Mouse (Mus musculus): ENCODE measurements around the gene Taf1d. TPM values are rescaled to one million over a fixed set of nuclear protein-coding genes. Genes with fewer than 3 reads are reported as not detected.

Gene Taf1d
- polyA plus RNA-seq, 1 experiment = 47.0 TPM

DNA sequence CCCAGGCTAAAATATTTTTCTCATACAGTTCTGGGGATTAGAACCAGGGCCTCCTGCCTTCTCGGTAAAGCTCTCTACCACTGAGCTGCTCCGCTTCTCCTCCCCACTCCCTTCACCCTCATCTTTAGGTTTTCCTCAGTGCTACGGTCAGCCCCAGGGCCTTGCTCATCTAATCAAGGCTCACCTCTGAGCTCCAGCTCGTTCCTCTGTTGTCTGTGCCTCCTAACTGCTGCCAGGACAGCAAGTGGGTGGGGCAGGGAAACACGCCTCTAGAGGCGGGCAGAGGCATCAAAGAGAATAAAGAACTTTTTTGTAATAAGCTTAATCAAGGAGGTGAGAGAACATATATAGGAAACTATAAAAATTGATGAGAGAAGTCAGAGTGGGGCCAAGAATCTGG is 18.2 kb upstream of the Taf1d start:
- TF ChIP-seq USF1 (IDR thresholded peaks at IDR 0.05; ENCODE audit: low read depth) (no peak), CEBPB (IDR thresholded peaks at IDR 0.05; ENCODE audit: low read depth) (no peak), MAX (IDR thresholded peaks at IDR 0.05) (no peak), MYOD1 (IDR thresholded peaks at IDR 0.05; ENCODE audit: control insufficient read depth, insufficient read length, low read depth) (no peak), MYOG (IDR thresholded peaks at IDR 0.05; ENCODE audit: control insufficient read depth, extremely low read depth, insufficient read length) (no peak), FOSL1 (IDR thresholded peaks at IDR 0.05; ENCODE audit: insufficient read depth, low read length, poor library complexity, severe bottlenecking) (no peak), CTCF (IDR thresholded peaks at IDR 0.05; ENCODE audit: control insufficient read depth, insufficient read depth, insufficient read length) (no peak)

DNA sequence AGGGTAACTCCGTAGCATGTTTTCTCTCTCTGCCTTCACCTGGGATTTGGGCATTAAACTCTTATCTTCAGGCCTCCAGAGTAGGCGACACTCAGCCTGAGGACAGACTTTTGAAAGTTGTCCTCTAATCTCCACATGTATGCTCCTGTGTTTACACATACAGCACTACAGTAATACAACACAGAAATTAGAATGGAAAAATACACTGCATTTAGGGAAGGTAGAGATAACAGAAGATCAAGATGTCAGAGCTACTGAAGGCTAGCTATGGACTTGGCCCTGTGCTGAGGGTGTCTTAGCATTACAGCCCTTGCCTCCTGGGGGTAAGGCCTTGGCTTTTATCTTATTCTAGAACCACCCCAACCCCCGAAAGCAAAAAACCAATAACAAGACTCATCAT is 17.6 kb upstream of the Taf1d start:
- no peaks in the 10 kb centered on the region for H3K27me3 ChIP-seq (ENCODE audit: control insufficient read depth, insufficient read depth, insufficient read length)

More for the DNA sequence above, 18.2 kb upstream of the Taf1d start:
- Histone ChIP-seq H3K79me2 (ENCODE audit: control insufficient read depth, insufficient read depth) (no peaks in the 10 kb centered on the region), H3K79me3 (ENCODE audit: low read depth) (no peaks in the 10 kb centered on the region), H3K27me3 (ENCODE audit: control insufficient read depth, insufficient read depth, insufficient read length) (no peaks in the 10 kb centered on the region), H3K4me3 (ENCODE audit: insufficient read depth, poor library complexity, severe bottlenecking) (no peak overlapping the region), H3ac (ENCODE audit: control insufficient read depth, insufficient read length, low read depth) (no peak overlapping the region), H3K36me3 (ENCODE audit: control insufficient read depth, insufficient read depth) (no peaks in the 10 kb centered on the region)

DNA sequence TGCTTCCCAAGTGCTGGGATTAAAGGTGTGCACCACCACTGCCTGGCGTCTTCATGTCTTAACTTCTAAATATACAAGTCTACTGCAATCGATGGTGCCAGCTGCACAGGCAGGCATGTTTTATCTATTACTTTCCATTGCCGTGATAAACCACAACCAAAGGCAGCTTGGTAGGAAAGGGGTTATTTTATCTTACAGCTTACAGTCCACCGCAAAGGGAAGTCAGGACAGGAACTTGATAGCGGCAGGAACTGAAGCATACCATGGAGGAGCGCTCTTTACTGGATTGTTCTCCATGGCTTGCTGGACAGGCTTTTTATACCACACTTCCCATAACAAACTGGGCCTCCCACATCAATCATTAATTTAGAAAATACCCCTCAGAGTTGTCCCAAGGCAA is 16.8 kb upstream of the Taf1d start:
- no peak for TF ChIP-seq CEBPB (IDR thresholded peaks at IDR 0.05; ENCODE audit: low read depth)
- TF ChIP-seq CTCF (IDR thresholded peaks at IDR 0.05; ENCODE audit: control insufficient read depth, insufficient read depth, insufficient read length) = no peak
- no peak for TF ChIP-seq MAX (IDR thresholded peaks at IDR 0.05)
- no peak for TF ChIP-seq MYOG (IDR thresholded peaks at IDR 0.05; ENCODE audit: control insufficient read depth, extremely low read depth, insufficient read length)
- TF ChIP-seq USF1 (IDR thresholded peaks at IDR 0.05; ENCODE audit: low read depth) = no peak
- TF ChIP-seq FOSL1 (IDR thresholded peaks at IDR 0.05; ENCODE audit: insufficient read depth, low read length, poor library complexity, severe bottlenecking) = no peak
- TF ChIP-seq MYOD1 (IDR thresholded peaks at IDR 0.05; ENCODE audit: control insufficient read depth, insufficient read length, low read depth) = no peak
- Histone ChIP-seq H3K27me3 (ENCODE audit: control insufficient read depth, insufficient read depth, insufficient read length) (no peaks in the 10 kb centered on the region), H3K36me3 (ENCODE audit: control insufficient read depth, insufficient read depth) (no peaks in the 10 kb centered on the region)

More for the DNA sequence above, 17.6 kb upstream of the Taf1d start:
- H3ac ChIP-seq (ENCODE audit: control insufficient read depth, insufficient read length, low read depth) = no peak overlapping the region
- no peaks in the 10 kb centered on the region for H3K36me3 ChIP-seq (ENCODE audit: control insufficient read depth, insufficient read depth)
- H3K79me3 ChIP-seq (ENCODE audit: low read depth) = no peaks in the 10 kb centered on the region
- TF ChIP-seq CTCF (IDR thresholded peaks at IDR 0.05; ENCODE audit: control insufficient read depth, insufficient read depth, insufficient read length) = no peak
- no peaks in the 10 kb centered on the region for H3K79me2 ChIP-seq (ENCODE audit: control insufficient read depth, insufficient read depth)
- no peak overlapping the region for H3K4me3 ChIP-seq (ENCODE audit: insufficient read depth, poor library complexity, severe bottlenecking)

DNA sequence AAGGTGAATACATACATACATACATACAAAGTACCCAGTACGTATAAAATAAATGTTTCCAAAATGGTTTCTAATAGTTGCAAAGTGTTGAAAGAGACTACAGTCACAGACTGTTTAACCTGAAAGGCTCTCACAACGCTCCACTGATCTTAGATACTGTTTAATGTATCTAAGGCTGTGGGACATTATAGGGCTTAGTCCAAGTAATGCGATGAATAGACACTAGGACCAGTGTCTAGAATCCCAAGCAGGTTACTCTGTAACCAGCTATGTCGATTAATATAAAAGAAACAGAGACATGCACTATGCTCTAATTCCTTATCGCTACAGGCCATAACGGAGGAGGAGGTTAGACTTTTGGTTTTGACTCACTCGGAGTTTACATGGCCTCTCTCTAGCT is 8.9 kb upstream of the Taf1d start:
- Histone ChIP-seq H3K79me2 (ENCODE audit: control insufficient read depth, insufficient read depth) (no peaks in the 10 kb centered on the region), H3K36me3 (ENCODE audit: control insufficient read depth, insufficient read depth) (no peaks in the 10 kb centered on the region), H3K79me3 (ENCODE audit: low read depth) (no peaks in the 10 kb centered on the region), H3K4me3 (ENCODE audit: insufficient read depth, poor library complexity, severe bottlenecking) (no peak overlapping the region), H3ac (ENCODE audit: control insufficient read depth, insufficient read length, low read depth) (no peak overlapping the region), H3K27me3 (ENCODE audit: control insufficient read depth, insufficient read depth, insufficient read length) (no peaks in the 10 kb centered on the region)
- no peak for TF ChIP-seq USF1 (IDR thresholded peaks at IDR 0.05; ENCODE audit: low read depth)
- no peak for TF ChIP-seq MAX (IDR thresholded peaks at IDR 0.05)
- no peak for TF ChIP-seq MYOD1 (IDR thresholded peaks at IDR 0.05; ENCODE audit: control insufficient read depth, insufficient read length, low read depth)
- no peak for TF ChIP-seq MYOG (IDR thresholded peaks at IDR 0.05; ENCODE audit: control insufficient read depth, extremely low read depth, insufficient read length)
- TF ChIP-seq CEBPB (IDR thresholded peaks at IDR 0.05; ENCODE audit: low read depth) = no peak
- TF ChIP-seq CTCF (IDR thresholded peaks at IDR 0.05; ENCODE audit: control insufficient read depth, insufficient read depth, insufficient read length) = no peak
- TF ChIP-seq FOSL1 (IDR thresholded peaks at IDR 0.05; ENCODE audit: insufficient read depth, low read length, poor library complexity, severe bottlenecking) = no peak

More for the DNA sequence above, 16.8 kb upstream of the Taf1d start:
- H3K79me3 ChIP-seq (ENCODE audit: low read depth) = no peaks in the 10 kb centered on the region
- no peak overlapping the region for H3K4me3 ChIP-seq (ENCODE audit: insufficient read depth, poor library complexity, severe bottlenecking)
- H3ac ChIP-seq (ENCODE audit: control insufficient read depth, insufficient read length, low read depth) = no peak overlapping the region
- H3K79me2 ChIP-seq (ENCODE audit: control insufficient read depth, insufficient read depth) = no peaks in the 10 kb centered on the region

DNA sequence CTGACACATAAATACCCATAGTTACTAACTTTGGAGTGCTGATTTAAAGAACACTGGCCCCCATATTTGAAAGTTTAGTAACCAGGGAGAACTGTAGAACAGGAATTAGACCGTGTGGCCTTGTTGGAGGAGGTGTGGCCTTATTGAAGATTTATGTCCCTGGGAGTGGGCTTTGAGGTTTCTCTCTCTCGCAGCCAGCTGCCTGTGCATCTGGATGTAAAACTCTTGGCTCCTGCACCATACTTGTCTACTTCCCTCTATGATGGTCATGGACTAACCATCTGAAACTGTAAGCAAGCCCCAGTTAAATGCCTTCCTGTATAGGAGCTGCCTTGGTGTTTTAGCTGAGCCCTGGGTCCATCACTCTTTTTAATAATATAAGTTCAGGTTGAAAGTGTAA is 7.6 kb upstream of the Taf1d start:
- Histone ChIP-seq H3K27me3 (ENCODE audit: control insufficient read depth, insufficient read depth, insufficient read length) (no peaks in the 10 kb centered on the region), H3ac (ENCODE audit: control insufficient read depth, insufficient read length, low read depth) (no peak overlapping the region), H3K79me3 (ENCODE audit: low read depth) (no peaks in the 10 kb centered on the region), H3K79me2 (ENCODE audit: control insufficient read depth, insufficient read depth) (no peaks in the 10 kb centered on the region), H3K36me3 (ENCODE audit: control insufficient read depth, insufficient read depth) (no peaks in the 10 kb centered on the region), H3K4me3 (ENCODE audit: insufficient read depth, poor library complexity, severe bottlenecking) (no peak overlapping the region)
- TF ChIP-seq FOSL1 (IDR thresholded peaks at IDR 0.05; ENCODE audit: insufficient read depth, low read length, poor library complexity, severe bottlenecking) = no peak
- TF ChIP-seq MAX (IDR thresholded peaks at IDR 0.05) = no peak
- TF ChIP-seq MYOD1 (IDR thresholded peaks at IDR 0.05; ENCODE audit: control insufficient read depth, insufficient read length, low read depth) = no peak
- TF ChIP-seq MYOG (IDR thresholded peaks at IDR 0.05; ENCODE audit: control insufficient read depth, extremely low read depth, insufficient read length) = no peak
- no peak for TF ChIP-seq CTCF (IDR thresholded peaks at IDR 0.05; ENCODE audit: control insufficient read depth, insufficient read depth, insufficient read length)
- TF ChIP-seq CEBPB (IDR thresholded peaks at IDR 0.05; ENCODE audit: low read depth) = no peak
- TF ChIP-seq USF1 (IDR thresholded peaks at IDR 0.05; ENCODE audit: low read depth) = no peak

DNA sequence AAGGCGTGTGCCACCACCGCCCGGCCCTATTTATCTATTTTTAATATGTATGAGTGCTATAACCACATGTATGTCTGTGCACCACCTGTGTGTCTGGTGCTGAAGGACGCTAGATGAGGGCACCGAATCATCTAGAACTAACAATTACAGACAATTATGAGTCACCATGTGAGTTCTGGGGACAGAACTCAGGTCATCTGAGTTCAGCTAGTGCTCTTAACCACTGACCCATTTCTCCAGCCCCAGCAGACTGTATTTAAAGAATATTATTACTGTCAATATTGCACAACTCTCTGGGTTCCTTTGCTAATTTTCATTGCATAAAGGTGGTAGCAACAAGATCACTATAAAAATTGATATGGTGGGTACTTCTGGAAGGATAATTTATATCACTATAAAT is 6.0 kb upstream of the Taf1d start:
- Histone ChIP-seq H3K36me3 (ENCODE audit: control insufficient read depth, insufficient read depth) (no peaks in the 10 kb centered on the region), H3K79me2 (ENCODE audit: control insufficient read depth, insufficient read depth) (no peaks in the 10 kb centered on the region), H3K4me3 (ENCODE audit: insufficient read depth, poor library complexity, severe bottlenecking) (no peak overlapping the region), H3K27me3 (ENCODE audit: control insufficient read depth, insufficient read depth, insufficient read length) (no peaks in the 10 kb centered on the region), H3K79me3 (ENCODE audit: low read depth) (no peaks in the 10 kb centered on the region), H3ac (ENCODE audit: control insufficient read depth, insufficient read length, low read depth) (no peak overlapping the region)
- TF ChIP-seq CEBPB (IDR thresholded peaks at IDR 0.05; ENCODE audit: low read depth) (peak; percentile 1), MYOD1 (IDR thresholded peaks at IDR 0.05; ENCODE audit: control insufficient read depth, insufficient read length, low read depth) (no peak)
